8 mouse cellular contexts compared by ENCODE assay signal in the genomic region with DNA sequence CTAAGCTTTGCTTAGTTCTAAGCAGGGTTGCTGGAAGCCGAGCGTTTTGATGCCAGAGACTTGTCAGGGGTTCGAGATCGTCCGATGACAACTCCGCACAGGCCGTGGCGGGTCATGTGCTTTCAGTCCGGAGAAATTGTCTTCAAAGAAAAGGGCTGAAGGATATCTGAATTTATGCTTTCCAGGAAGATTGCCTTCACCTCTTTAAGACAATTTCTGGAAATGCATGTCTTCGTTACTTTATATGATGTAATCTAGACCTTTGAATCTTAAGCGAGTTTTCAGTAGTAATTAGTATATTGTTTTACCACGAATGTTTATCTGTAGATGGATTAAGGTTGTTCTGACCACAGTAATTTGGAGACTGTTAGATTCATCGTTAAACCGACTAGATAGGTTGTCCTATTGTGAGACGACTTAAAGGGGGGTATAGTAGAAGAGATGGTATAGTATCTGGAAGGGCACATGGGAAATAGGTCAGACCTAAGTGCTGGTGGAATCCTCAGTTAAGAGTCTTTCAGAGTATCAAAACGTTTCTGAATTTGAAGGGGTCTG. TPM values are rescaled to one million over a fixed set of nuclear protein-coding genes. Genes with fewer than 3 reads are reported as not detected.
A peak's percentile ranks its signal among the peaks of the same experiment; 100 is the strongest.
DNase-seq lines count a peak whose midpoint lies in the region; ATAC-seq and TF ChIP-seq lines count a peak whose summit lies in the region.

No protein-coding gene starts in this region.

- peak overlapping the region; percentile 79 for H3K27ac ChIP-seq in heart, embryonic 12.5 days (ENCODE audit: poor library complexity, severe bottlenecking)
- H3K27ac ChIP-seq in forebrain, embryonic 15.5 days (replicated peaks), result peak overlapping the region; percentile 92
- H3K27ac ChIP-seq in liver, embryonic 16.5 days (ENCODE audit: low read length), result peak overlapping the region; percentile 86; the same call in 1 of the 2 replicates

- under 1% methylated on average over 16 of the region's 16 CpGs for WGBS in heart, embryonic 12.5 days
- under 1% methylated on average over 16 of the region's 16 CpGs for WGBS in forebrain, embryonic 15.5 days
- 0% methylated on average over 16 of the region's 16 CpGs for WGBS in liver, embryonic 16.5 days (ENCODE audit: insufficient replicate concordance)

- no peak for DNase-seq in heart, postnatal 36 days
- DNase-seq in right cerebral cortex, postnatal 4 days, result no peak
- no peak for DNase-seq in left cerebral cortex, adult 9 months (ENCODE audit: low spot score in 2 of 2)
- no peak for DNase-seq in urinary bladder, adult 2 months (ENCODE audit: low spot score)

- intact Hi-C loops in heart, postnatal 36 days (cut with DNase I), result no loop called here

- H3K4me1 ChIP-seq in heart, embryonic 12.5 days (replicated peaks), result peaks cover 20% of the 10 kb centered on the region
- peaks cover 42% of the 10 kb centered on the region for H3K4me1 ChIP-seq in E14TG2a.4 (replicated peaks; ENCODE audit: low read depth, low read length)
- peaks cover 32% of the 10 kb centered on the region for H3K4me1 ChIP-seq in forebrain, embryonic 15.5 days
- peaks cover 23% of the 10 kb centered on the region for H3K4me1 ChIP-seq in liver, embryonic 16.5 days (ENCODE audit: control insufficient read depth, low read depth, low read length)

- no peaks in the 10 kb centered on the region for H3K9me3 ChIP-seq in heart, embryonic 12.5 days (replicated peaks)
- no peaks in the 10 kb centered on the region for H3K9me3 ChIP-seq in E14TG2a.4 (ENCODE audit: low read length)
- no peaks in the 10 kb centered on the region for H3K9me3 ChIP-seq in forebrain, embryonic 15.5 days
- H3K9me3 ChIP-seq in liver, embryonic 16.5 days (replicated peaks; ENCODE audit: control insufficient read depth, low read length), result no peaks in the 10 kb centered on the region

- H3K27me3 ChIP-seq in heart, embryonic 12.5 days (replicated peaks), result no peaks in the 10 kb centered on the region
- H3K27me3 ChIP-seq in E14TG2a.4 (ENCODE audit: insufficient read depth, low read length), result no peaks in the 10 kb centered on the region
- H3K27me3 ChIP-seq in forebrain, embryonic 15.5 days, result no peaks in the 10 kb centered on the region
- no peaks in the 10 kb centered on the region for H3K27me3 ChIP-seq in liver, embryonic 16.5 days (ENCODE audit: control insufficient read depth, insufficient read depth, low read depth, low read length)

- peaks cover 45% of the 10 kb centered on the region for H3K36me3 ChIP-seq in heart, embryonic 12.5 days
- H3K36me3 ChIP-seq in E14TG2a.4 (ENCODE audit: insufficient read depth, low read length), result peaks cover 72% of the 10 kb centered on the region
- H3K36me3 ChIP-seq in forebrain, embryonic 15.5 days, result peaks cover 38% of the 10 kb centered on the region
- H3K36me3 ChIP-seq in liver, embryonic 16.5 days (ENCODE audit: control insufficient read depth, insufficient read depth), result peaks cover 37% of the 10 kb centered on the region

- H3K4me3 ChIP-seq in heart, embryonic 12.5 days, result peak overlapping the region; percentile 99
- peak overlapping the region; percentile 98 for H3K4me3 ChIP-seq in E14TG2a.4 (replicated peaks; ENCODE audit: low read length)
- H3K4me3 ChIP-seq in forebrain, embryonic 15.5 days, result peak overlapping the region; percentile 66
- H3K4me3 ChIP-seq in liver, embryonic 16.5 days (ENCODE audit: low read depth, low read length), result peak overlapping the region; percentile 74

- peak overlapping the region; percentile 98 for H3K9ac ChIP-seq in heart, embryonic 12.5 days
- H3K9ac ChIP-seq in forebrain, embryonic 15.5 days (replicated peaks), result peak overlapping the region; percentile 73
- H3K9ac ChIP-seq in liver, embryonic 16.5 days (ENCODE audit: low read depth, low read length), result peak overlapping the region; percentile 67

- no peak for TF ChIP-seq CTCF in E14TG2a.4 (conservative IDR thresholded peaks at IDR 0.05; ENCODE audit: low read length)

- ATAC-seq in heart, embryonic 12.5 days (ENCODE audit: insufficient number of reproducible peaks, low FRiP score), result 0 out of 2 replicates have a peak, but pooled peaks have one; percentile 10
- ATAC-seq in forebrain, embryonic 15.5 days (replicated peaks), result no peak
- ATAC-seq in liver, embryonic 16.5 days (ENCODE audit: low read depth), result no peak

- H3K4me2 ChIP-seq in heart, embryonic 12.5 days, result peak overlapping the region; percentile 80
- peak overlapping the region; percentile 89 for H3K4me2 ChIP-seq in forebrain, embryonic 15.5 days (replicated peaks)
- peak overlapping the region; percentile 73 for H3K4me2 ChIP-seq in liver, embryonic 16.5 days (ENCODE audit: low read depth, low read length)

RNA-seq across cellular contexts. Expression of gene Rpl4, which starts 0.6 kb away (rescaled TPM):
- polyA plus RNA-seq in heart, embryonic 12.5 days (2016; fragmentation: Nextera tagmentation; extraction: Ambion mirVana), result 801 and 832 TPM in 2 replicates
- total RNA-seq in heart, postnatal 36 days (2021), result 100 to 1,000 TPM; 454 to 482 TPM
- polyA plus RNA-seq in forebrain, embryonic 15.5 days (2015; fragmentation: Nextera tagmentation; extraction: Ambion mirVana), result 734 and 758 TPM in 2 replicates
- 592 and 651 TPM in 2 replicates for polyA plus RNA-seq in liver, embryonic 16.5 days (2015; fragmentation: Nextera tagmentation; extraction: Ambion mirVana)
- 1,255 and 1,379 TPM in 2 replicates for polyA plus RNA-seq in urinary bladder, adult 2 months (2012; rRNA removed)

RNA-seq across cellular contexts. Expression of gene Zwilch, which starts 0.8 kb away (rescaled TPM):
- polyA plus RNA-seq in heart, embryonic 12.5 days (2016; fragmentation: Nextera tagmentation; extraction: Ambion mirVana), result 28.0 and 28.6 TPM in 2 replicates
- total RNA-seq in heart, postnatal 36 days (2021), result under 1 TPM; 0.61 to 0.79 TPM
- polyA plus RNA-seq in forebrain, embryonic 15.5 days (2015; fragmentation: Nextera tagmentation; extraction: Ambion mirVana), result 8.8 and 11.7 TPM in 2 replicates
- 13.3 and 13.5 TPM in 2 replicates for polyA plus RNA-seq in liver, embryonic 16.5 days (2015; fragmentation: Nextera tagmentation; extraction: Ambion mirVana)
- 5.5 and 5.6 TPM in 2 replicates for polyA plus RNA-seq in urinary bladder, adult 2 months (2012; rRNA removed)

RNA-seq across cellular contexts. Expression of gene Snapc5, which starts 5.3 kb away (rescaled TPM):
- polyA plus RNA-seq in heart, embryonic 12.5 days (2016; fragmentation: Nextera tagmentation; extraction: Ambion mirVana), result 21.9 and 23.0 TPM in 2 replicates
- 10 to 100 TPM; 21.8 to 22.6 TPM for total RNA-seq in heart, postnatal 36 days (2021)
- polyA plus RNA-seq in forebrain, embryonic 15.5 days (2015; fragmentation: Nextera tagmentation; extraction: Ambion mirVana), result 35.4 and 39.0 TPM in 2 replicates
- 10.1 and 11.6 TPM in 2 replicates for polyA plus RNA-seq in liver, embryonic 16.5 days (2015; fragmentation: Nextera tagmentation; extraction: Ambion mirVana)
- polyA plus RNA-seq in urinary bladder, adult 2 months (2012; rRNA removed), result 39.5 and 46.3 TPM in 2 replicates

RNA-seq across cellular contexts. Expression of gene Lctl, which starts 56.8 kb away (rescaled TPM):
- 0.14 TPM in 1 of 2 replicates, not detected in the other for polyA plus RNA-seq in heart, embryonic 12.5 days (2016; fragmentation: Nextera tagmentation; extraction: Ambion mirVana)
- total RNA-seq in heart, postnatal 36 days (2021), result not detected
- polyA plus RNA-seq in forebrain, embryonic 15.5 days (2015; fragmentation: Nextera tagmentation; extraction: Ambion mirVana), result not detected in 2 replicates
- polyA plus RNA-seq in liver, embryonic 16.5 days (2015; fragmentation: Nextera tagmentation; extraction: Ambion mirVana), result not detected in 2 replicates
- 0.38 and 1.3 TPM in 2 replicates for polyA plus RNA-seq in urinary bladder, adult 2 months (2012; rRNA removed)
